Mouse (Mus musculus) small intestine, adult 2 months (tissue): Measurements from ENCODE around the gene Casd1.

Source experiments
- CTCF ChIP-seq: fragments of 200-500 bp; IDR thresholded peaks from 2 replicates; pipeline ENCODE4 v1.5.1; 2012; ENCODE audit warnings: low read depth, mild to moderate bottlenecking, control low read depth, inconsistent platforms, low read length, moderate library complexity, mixed read lengths; ENCODE audit not compliant: insufficient replicate concordance, insufficient read length; ENCODE audit errors: extremely low read depth
- POLR2A ChIP-seq: fragments of 200-500 bp; IDR thresholded peaks from 2 replicates; pipeline ENCODE4 v1.6.1; 2012; ENCODE audit warnings: low read depth, mild to moderate bottlenecking, control low read depth, inconsistent platforms, low read length, moderate library complexity

- TF ChIP-seq CTCF: no peak
- no peak for TF ChIP-seq POLR2A
Measured at GRCm38 (mm10) chr6:4561621-4562020, 39.0 kb upstream of the Casd1 start.
